Mouse (Mus musculus) embryo, embryonic 9.5 days (tissue): Measurements from ENCODE around the gene Sall2.
A peak's percentile ranks its signal among the peaks of the same experiment; 100 is the strongest.
"Not testable (repeated sequence)": the region's sequence is repeated elsewhere in the genome, so short reads cannot be mapped to it uniquely, and the experiment has no call there.

Experiments
- DNase-seq: peaks from one replicate; pipeline ENCODE4 v3.0.0-alpha.2; 2017; ENCODE audit errors: extremely low spot score

Gene Sall2

DNA sequence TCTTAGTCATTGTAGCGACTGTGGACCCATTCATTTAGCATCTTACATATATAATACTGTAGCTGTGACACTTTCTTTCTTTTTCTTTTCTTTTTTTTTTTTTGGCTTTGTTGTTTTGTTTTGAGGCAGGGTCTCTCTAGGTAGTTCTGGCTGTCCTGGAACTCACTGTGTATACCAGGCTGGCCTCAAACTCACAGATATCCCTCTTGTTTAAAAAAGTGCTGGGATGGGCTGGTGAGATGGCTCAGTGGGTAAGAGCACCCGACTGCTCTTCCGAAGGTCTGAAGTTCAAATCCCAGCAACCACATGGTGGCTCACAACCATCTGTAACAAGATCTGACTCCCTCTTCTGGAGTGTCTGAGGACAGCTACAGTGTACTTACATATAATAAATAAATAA, 25.0 kb downstream of the Sall2 start:
- DNase-seq: not testable (repeated sequence)

DNA sequence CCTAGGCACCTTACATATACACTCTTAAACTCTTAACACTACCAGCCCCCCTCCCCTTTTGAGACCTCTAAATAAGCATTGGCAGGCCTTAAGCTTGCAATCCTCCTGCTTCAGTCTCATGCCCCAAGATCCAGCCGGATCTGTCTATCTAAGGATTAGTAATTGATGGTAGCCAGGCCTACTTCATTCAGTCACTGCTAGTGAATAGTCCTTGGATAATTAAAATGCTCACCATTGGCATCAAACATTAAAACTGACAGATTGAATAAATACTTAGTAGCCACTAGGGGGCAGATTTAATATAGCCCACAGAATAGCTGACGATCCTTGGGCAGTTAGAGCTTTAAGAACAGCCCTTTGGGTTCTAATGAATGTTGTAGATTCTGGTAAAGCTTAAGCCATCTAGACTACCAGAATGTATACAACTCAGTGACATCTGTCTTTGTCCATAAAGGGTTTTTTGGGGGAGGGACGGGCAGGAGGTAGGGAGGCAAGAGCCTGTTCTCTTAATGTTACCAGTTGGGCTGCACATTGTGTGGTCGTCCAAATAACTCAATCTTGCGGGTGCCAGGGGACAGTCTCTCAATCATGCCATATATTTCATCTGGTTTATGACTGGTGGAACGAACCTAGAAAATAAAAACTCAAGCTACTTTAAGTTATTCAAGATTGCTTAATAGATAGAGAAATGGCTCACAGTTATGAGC, 32.9 kb downstream of the Sall2 start:
- no peak for DNase-seq

DNA sequence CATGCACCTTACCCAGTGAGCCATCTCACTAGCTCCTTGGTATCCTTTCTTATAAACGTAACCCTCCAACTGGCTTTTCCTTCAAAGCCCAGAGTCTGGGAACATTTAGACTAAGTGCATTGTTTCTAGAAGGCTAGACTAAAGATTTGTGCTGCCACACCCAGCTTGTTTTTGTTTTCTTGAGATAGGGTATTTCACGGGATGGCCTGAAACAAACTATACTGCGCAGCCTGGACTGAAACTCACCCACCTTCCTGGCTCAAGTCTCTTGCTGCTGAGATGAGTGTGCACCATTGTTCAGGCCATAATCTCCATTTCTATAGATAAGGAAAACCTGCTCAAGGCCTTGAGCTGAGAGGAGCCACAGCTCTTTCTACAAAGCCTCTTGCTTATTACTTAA, 44.4 kb downstream of the Sall2 start:
- DNase-seq: no peak

DNA sequence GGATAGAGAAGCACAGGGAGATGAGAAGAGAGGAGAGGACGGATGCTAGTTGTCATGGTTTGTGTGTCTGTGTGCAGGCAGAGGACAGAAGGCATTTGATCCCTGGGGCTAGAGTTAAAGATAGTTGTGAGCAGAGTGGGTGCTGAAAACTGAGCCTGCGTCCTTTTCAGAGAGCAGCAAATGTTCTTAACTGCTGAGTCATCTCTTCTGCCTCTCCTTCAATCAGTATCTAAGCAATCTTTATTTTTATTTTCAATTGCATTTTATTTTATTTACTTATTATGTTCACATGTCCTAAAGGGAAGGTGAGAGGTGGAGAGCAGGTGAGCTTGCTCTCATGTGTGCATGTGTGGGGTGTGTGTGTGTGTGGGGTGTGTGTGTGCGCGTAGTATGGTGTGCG, 44.9 kb downstream of the Sall2 start:
- no peak for DNase-seq

DNA sequence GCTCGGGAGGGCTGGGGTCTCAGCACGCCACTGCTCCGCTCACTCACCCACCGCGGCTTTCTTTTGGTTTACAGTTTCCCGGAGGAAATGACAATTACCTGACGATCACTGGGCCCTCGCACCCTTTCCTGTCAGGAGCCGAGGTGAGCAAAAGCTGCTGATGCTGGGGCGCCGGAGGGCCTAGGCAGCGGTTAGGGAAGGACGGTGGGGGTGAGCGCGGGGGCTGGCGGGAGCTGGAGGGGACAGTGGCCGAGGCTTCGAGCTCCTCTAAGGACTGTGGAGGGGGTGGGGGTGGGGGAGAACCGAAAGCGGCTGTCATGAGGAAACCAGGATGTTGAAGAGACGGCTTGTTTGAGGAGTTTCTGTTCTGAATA, 48.8 kb downstream of the Sall2 start:
- no peak for DNase-seq

DNA sequence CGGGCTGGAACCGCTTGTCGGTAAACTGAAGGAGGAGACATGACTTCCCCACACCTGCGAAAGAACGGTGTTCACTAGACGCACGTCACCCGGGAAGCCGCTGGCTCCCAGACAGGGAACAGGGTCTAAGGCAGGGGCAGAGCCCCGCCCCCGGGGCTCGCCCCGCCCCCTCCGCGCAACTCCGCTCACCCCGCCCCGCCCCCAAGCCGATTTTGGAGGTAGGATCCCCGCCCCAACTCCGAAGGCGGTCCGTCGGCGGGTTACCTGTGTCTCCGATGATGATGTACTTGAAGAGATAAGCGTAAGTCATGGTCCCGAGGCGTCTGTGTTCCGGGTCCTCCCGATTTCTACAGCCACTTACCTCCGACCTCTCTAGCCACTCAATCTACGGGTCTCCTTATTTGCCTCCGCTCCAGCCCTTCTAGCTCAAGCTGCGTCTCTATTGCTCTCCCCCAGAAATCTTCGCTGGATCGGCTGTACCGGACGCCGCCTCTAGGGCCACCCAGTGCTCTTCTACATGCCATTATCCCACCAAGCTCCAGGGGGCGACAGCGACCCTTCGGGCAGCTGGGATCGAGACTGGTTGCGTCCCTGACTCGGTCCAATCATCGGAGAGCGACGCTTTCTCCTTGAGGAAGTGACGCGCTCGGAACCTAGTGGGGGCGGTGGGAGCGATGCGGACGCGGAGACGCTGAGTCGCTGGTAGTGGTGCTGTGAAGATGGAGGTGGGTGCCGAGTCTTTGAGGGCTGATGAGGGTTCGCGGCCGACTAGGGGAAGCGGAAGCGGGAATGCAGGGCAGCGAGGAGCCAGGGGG, 49.4 kb downstream of the Sall2 start, which contains the start of the genes Tox4 and Rab2b:
TSS of gene Tox4 (plus strand) at position 215 of the 815 bp plus-strand sequence.
TSS of gene Rab2b (minus strand) at position 614 of the 815 bp plus-strand sequence.
- DNase-seq: peak; percentile 99

DNA sequence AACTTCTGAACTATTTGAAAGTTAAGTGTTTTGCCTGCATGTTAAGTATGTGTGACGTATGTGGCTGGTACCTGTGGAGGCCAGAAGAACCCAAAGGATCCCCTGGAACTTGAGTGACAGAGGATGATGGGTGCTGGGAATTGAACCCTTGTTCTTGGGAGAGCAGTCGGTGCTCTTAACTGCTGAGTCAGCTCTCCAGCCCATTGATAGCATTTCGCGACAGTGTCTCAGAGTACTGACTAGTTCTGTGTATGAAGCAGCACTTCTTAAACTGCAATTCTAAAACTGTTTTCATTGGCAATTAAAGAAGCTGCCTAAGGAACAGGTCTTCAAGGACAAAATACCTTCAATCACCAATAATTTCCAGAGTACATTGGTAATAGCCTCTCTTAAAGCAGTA, 51.4 kb downstream of the Sall2 start:
- no peak for DNase-seq

DNA sequence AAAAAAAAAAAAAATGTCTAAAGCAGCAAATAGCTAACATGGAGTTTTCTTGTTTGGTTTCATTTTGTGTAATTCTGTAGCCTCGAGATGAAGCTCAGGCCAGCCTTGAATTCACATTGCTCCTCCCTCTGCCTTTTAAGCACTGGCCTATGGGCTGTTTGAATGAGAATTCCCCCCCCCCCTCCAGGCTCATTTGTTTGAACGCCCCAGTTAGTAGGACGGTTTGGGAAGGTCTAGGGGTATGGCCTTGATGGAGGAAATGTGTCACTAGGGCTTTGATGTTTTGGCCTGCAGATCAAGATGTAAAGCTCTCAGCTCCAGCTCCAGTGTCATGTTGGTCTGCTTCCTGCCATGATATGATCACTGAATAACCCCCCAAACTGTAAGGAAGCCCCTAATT, 55.8 kb downstream of the Sall2 start:
- no peak for DNase-seq
